Comparison of ENCODE assay signal across 14 mouse cellular contexts in the genomic region with DNA sequence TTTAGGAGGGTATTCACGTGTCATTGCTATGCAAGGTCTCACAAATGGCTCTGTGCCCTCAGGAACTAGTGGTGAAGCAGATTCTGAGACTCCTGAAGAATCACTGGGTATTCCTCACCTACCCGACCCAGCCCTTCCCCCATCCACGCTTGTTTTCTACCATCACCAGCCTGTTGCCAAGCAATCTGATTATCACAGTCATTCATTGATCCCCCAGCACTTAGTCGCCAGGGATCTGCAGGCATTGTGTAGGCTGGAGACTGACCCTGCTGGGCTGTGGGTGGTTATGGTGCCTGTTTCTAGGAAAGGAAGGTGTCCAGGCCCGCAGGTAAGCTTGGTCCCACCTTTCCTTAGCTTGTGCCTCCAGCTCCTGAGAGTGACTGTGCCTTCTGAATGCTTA.
DNase-seq lines count a peak whose midpoint lies in the region; ATAC-seq lines count a peak whose summit lies in the region.
"Had no signal": no experiment of that assay in that cellular context is flagged by ENCODE, and none has a peak within 500 bp of the region (broad histone marks: within the 10 kb centered on the region; RNA-seq: fewer than 3 reads in every experiment).

No protein-coding gene starts in this region.

- H3K4me3 ChIP-seq in hindbrain, embryonic 11.5 days (ENCODE audit: low read depth, low read length): no peak overlapping the region
- H3K4me3 ChIP-seq in hindbrain, embryonic 13.5 days: no peak overlapping the region
- H3K4me3 ChIP-seq in embryonic facial prominence, embryonic 13.5 days: no peak overlapping the region
- H3K4me3 ChIP-seq in midbrain, embryonic 15.5 days: no peak overlapping the region
- H3K4me3 ChIP-seq: heart, embryonic 12.5 days; hindbrain, embryonic 15.5 days; liver, embryonic 13.5 days had no signal

- no peaks in the 10 kb centered on the region for H3K27me3 ChIP-seq in hindbrain, embryonic 11.5 days (ENCODE audit: control insufficient read depth, insufficient read depth, low read length)
- peaks cover 2% of the 10 kb centered on the region; the same call in 1 of the 2 replicates for H3K27me3 ChIP-seq in hindbrain, embryonic 13.5 days
- H3K27me3 ChIP-seq in embryonic facial prominence, embryonic 13.5 days: no peaks in the 10 kb centered on the region
- no peaks in the 10 kb centered on the region for H3K27me3 ChIP-seq in midbrain, embryonic 15.5 days (replicated peaks)
- H3K27me3 ChIP-seq: hindbrain, embryonic 15.5 days; liver, embryonic 13.5 days had no signal

- H3K4me1 ChIP-seq in hindbrain, embryonic 11.5 days (replicated peaks; ENCODE audit: control insufficient read depth, insufficient read depth, low read length): no peaks in the 10 kb centered on the region
- peaks cover 24% of the 10 kb centered on the region for H3K4me1 ChIP-seq in hindbrain, embryonic 13.5 days (replicated peaks)
- H3K4me1 ChIP-seq in embryonic facial prominence, embryonic 13.5 days: peaks cover 47% of the 10 kb centered on the region
- H3K4me1 ChIP-seq in midbrain, embryonic 15.5 days: peaks cover 17% of the 10 kb centered on the region
- H3K4me1 ChIP-seq: liver, embryonic 13.5 days had no signal

- peak; percentile 39 for DNase-seq in hindbrain, embryonic 11.5 days (ENCODE audit: low spot score)
- DNase-seq in Muller cell, postnatal 12 days (ENCODE audit: inconsistent ontology term): peak; percentile 4
- no peak for DNase-seq in left cerebral cortex, postnatal 10 days (ENCODE audit: extremely low spot score in 1 of 2, low spot score in 2 of 2)
- DNase-seq in embryo, embryonic 10 days (ENCODE audit: low spot score): no peak
- DNase-seq: adrenal gland, postnatal 14 days; gastrocnemius, postnatal 10 days; liver, embryonic 13.5 days had no signal

- WGBS in hindbrain, embryonic 11.5 days: 27% methylated on average over 5 of the region's 5 CpGs
- 27% methylated on average over 5 of the region's 5 CpGs for WGBS in hindbrain, embryonic 13.5 days
- WGBS in embryonic facial prominence, embryonic 13.5 days: 39% methylated on average over 5 of the region's 5 CpGs
- 18% methylated on average over 5 of the region's 5 CpGs for WGBS in midbrain, embryonic 15.5 days

- no peak overlapping the region for H3K4me2 ChIP-seq in hindbrain, embryonic 11.5 days (replicated peaks; ENCODE audit: low read depth, low read length)
- no peak overlapping the region for H3K4me2 ChIP-seq in hindbrain, embryonic 13.5 days
- no peak overlapping the region for H3K4me2 ChIP-seq in embryonic facial prominence, embryonic 13.5 days
- H3K4me2 ChIP-seq in midbrain, embryonic 15.5 days: no peak overlapping the region
- H3K4me2 ChIP-seq: heart, embryonic 12.5 days; hindbrain, embryonic 15.5 days; liver, embryonic 13.5 days had no signal

- no peaks in the 10 kb centered on the region for H3K9me3 ChIP-seq in hindbrain, embryonic 11.5 days (ENCODE audit: control insufficient read depth, low read length)
- H3K9me3 ChIP-seq in hindbrain, embryonic 13.5 days: no peaks in the 10 kb centered on the region
- no peaks in the 10 kb centered on the region for H3K9me3 ChIP-seq in embryonic facial prominence, embryonic 13.5 days
- H3K9me3 ChIP-seq in midbrain, embryonic 15.5 days: no peaks in the 10 kb centered on the region
- H3K9me3 ChIP-seq: G1E; heart, embryonic 12.5 days; hindbrain, embryonic 15.5 days; liver, embryonic 13.5 days had no signal

- intact Hi-C loops in left cerebral cortex, postnatal 10 days (cut with DNase I): no loop called here

- no peak overlapping the region for H3K9ac ChIP-seq in hindbrain, embryonic 11.5 days (ENCODE audit: low read depth, low read length)
- H3K9ac ChIP-seq in hindbrain, embryonic 13.5 days: no peak overlapping the region
- 0 out of 2 replicates have a peak overlapping the region, but pooled peaks have one; percentile 32 for H3K9ac ChIP-seq in embryonic facial prominence, embryonic 13.5 days
- no peak overlapping the region for H3K9ac ChIP-seq in midbrain, embryonic 15.5 days
- H3K9ac ChIP-seq: heart, embryonic 12.5 days; hindbrain, embryonic 15.5 days; liver, embryonic 13.5 days had no signal

- H3K36me3 ChIP-seq in hindbrain, embryonic 11.5 days (ENCODE audit: control insufficient read depth, insufficient read depth, low read length): no peaks in the 10 kb centered on the region
- no peaks in the 10 kb centered on the region for H3K36me3 ChIP-seq in hindbrain, embryonic 13.5 days
- H3K36me3 ChIP-seq in embryonic facial prominence, embryonic 13.5 days: no peaks in the 10 kb centered on the region
- no peaks in the 10 kb centered on the region for H3K36me3 ChIP-seq in midbrain, embryonic 15.5 days (replicated peaks)
- H3K36me3 ChIP-seq: G1E; heart, embryonic 12.5 days; hindbrain, embryonic 15.5 days; liver, embryonic 13.5 days had no signal

- no peak overlapping the region for H3K27ac ChIP-seq in hindbrain, embryonic 11.5 days (ENCODE audit: low read depth, low read length)
- H3K27ac ChIP-seq in hindbrain, embryonic 13.5 days: no peak overlapping the region
- peak overlapping the region; percentile 68; the same call in 1 of the 2 replicates for H3K27ac ChIP-seq in embryonic facial prominence, embryonic 13.5 days
- 0 out of 2 replicates have a peak overlapping the region, but pooled peaks have one; percentile 18 for H3K27ac ChIP-seq in midbrain, embryonic 15.5 days
- H3K27ac ChIP-seq: liver, embryonic 13.5 days; macrophage had no signal

- peak; percentile 40; the same call in 1 of the 2 replicates for ATAC-seq in hindbrain, embryonic 11.5 days (ENCODE audit: low FRiP score)
- no peak for ATAC-seq in hindbrain, embryonic 13.5 days (ENCODE audit: low FRiP score)
- ATAC-seq in embryonic facial prominence, embryonic 13.5 days (ENCODE audit: insufficient number of reproducible peaks, insufficient read depth, low FRiP score, low TSS enrichment, low read depth): no peak
- 0 out of 2 replicates have a peak, but pooled peaks have one; percentile 18 for ATAC-seq in midbrain, embryonic 15.5 days (replicated peaks)

Comparison
In these comparisons a context has a peak if more than half of its experiments do, and no peak if none do; other contexts are left out.
1. ATAC-seq: peak in hindbrain, embryonic 11.5 days (single experiment) and midbrain, embryonic 15.5 days (single experiment); none in hindbrain, embryonic 13.5 days (single experiment) and embryonic facial prominence, embryonic 13.5 days (single experiment).
2. DNase-seq: peak in hindbrain, embryonic 11.5 days (single experiment) and Muller cell, postnatal 12 days (single experiment); none in left cerebral cortex, postnatal 10 days (0 of 2) and embryo, embryonic 10 days (single experiment).
3. H3K27ac ChIP-seq: peak in embryonic facial prominence, embryonic 13.5 days (single experiment) and midbrain, embryonic 15.5 days (single experiment); none in hindbrain, embryonic 11.5 days (single experiment) and hindbrain, embryonic 13.5 days (single experiment).